Mouse (Mus musculus): ENCODE data around the gene Zdhhc7. TPM values are rescaled to one million over a fixed set of nuclear protein-coding genes. Genes with fewer than 3 reads are reported as not detected.

Zdhhc7 gene
- polyA plus RNA-seq, 1 experiment: 25.6 TPM

DNA sequence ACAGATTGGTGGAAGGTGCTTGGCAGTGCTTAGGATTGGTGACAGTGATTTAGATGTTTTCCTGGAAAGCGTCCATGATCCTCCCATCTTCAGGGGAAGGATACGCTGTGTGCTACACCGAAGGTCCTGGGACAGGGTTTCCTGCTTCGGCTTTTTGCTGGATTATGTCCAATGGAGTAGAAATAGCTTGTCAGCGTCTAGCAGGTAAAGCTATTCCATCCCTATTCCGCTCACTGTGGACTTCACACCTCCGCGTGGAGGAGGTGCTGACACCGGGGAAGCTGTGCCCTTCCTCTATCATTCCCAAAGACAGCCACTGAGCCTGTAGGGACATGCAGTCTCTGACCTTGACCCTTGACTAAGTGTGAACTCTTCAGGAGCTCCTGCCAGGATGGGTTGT, 16.9 kb upstream of the Zdhhc7 start:
- no peak overlapping the region for H3K4me3 ChIP-seq (ENCODE audit: insufficient read depth, low read length)
- H3K4me1 ChIP-seq (ENCODE audit: control insufficient read depth, insufficient read depth, low read length): no peaks in the 10 kb centered on the region; the same call in 1 of the 2 replicates
- no peak for TF ChIP-seq POLR2A (IDR thresholded peaks at IDR 0.05; ENCODE audit: low read depth, low read length)
- TF ChIP-seq CTCF (IDR thresholded peaks at IDR 0.05; ENCODE audit: borderline replicate concordance, insufficient read depth, low read length): no peak
- H3K27ac ChIP-seq (ENCODE audit: insufficient read depth, low read length): no peak overlapping the region

DNA sequence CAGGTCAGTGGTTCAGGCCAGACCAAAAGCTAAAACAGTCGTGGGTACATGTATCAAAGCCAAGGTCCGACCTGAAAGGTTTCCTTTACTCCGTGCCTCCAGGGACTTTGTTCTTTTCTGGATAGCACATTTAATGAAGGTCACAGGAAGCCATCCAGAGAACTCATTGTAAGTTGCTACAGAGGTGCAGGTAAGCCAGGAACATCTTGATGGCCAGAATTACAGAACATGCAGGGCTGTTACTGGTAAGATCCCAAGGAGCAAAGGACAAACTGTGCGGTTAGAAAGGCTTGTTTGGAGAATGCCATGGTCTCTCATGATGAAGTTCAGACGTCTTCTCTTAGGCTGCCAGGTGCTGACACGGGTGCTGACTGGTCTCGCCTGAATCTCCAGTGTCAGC, 15.3 kb upstream of the Zdhhc7 start:
- Histone ChIP-seq H3K4me1 (ENCODE audit: control insufficient read depth, insufficient read depth, low read length) (peaks cover 4% of the 10 kb centered on the region; the same call in 1 of the 2 replicates), H3K27ac (ENCODE audit: insufficient read depth, low read length) (no peak overlapping the region), H3K4me3 (ENCODE audit: insufficient read depth, low read length) (no peak overlapping the region)
- no peak for TF ChIP-seq CTCF (IDR thresholded peaks at IDR 0.05; ENCODE audit: borderline replicate concordance, insufficient read depth, low read length)
- no peak for TF ChIP-seq POLR2A (IDR thresholded peaks at IDR 0.05; ENCODE audit: low read depth, low read length)

DNA sequence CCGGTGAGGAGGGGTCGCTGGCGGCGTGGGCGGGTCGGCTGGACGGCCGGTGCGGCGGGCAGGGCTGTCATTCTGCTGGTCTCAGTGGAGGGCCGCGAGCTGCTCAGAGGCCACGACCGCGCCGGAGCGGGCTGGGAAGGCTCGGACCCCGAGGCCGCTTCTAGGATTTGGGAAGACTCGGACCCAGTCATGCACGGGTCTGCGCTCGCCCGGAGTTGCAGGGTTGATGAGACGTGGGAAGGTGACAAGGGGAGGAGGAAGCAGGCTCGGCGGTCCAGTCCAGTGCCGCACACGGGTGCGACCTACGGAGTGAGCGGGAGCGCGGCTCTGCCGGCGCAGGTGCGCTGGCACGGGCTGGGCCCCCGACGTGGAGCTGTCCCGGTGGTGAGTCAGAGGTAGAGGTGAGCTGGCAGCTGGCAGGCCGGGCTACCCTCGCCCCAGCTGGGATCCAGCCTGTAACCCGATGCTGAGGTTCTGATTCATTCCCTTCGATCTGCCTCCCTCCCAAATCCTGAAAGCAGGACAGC, 13.1 kb upstream of the Zdhhc7 start:
- TF ChIP-seq POLR2A (IDR thresholded peaks at IDR 0.05; ENCODE audit: low read depth, low read length) (no peak), CTCF (IDR thresholded peaks at IDR 0.05; ENCODE audit: borderline replicate concordance, insufficient read depth, low read length) (no peak)
- Histone ChIP-seq H3K4me1 (ENCODE audit: control insufficient read depth, insufficient read depth, low read length) (peaks cover 4% of the 10 kb centered on the region; the same call in 1 of the 2 replicates), H3K27ac (ENCODE audit: insufficient read depth, low read length) (no peak overlapping the region), H3K4me3 (ENCODE audit: insufficient read depth, low read length) (peak overlapping the region; percentile 36)

GRCm38 (mm10) chr8:120113758-120114255, 12.5 kb upstream of the Zdhhc7 start, which contains the start of gene 6430548M08Rik:
Gene 6430548M08Rik, plus strand, starts transcription at chr8:120114152.
- TF ChIP-seq CTCF (IDR thresholded peaks at IDR 0.05; ENCODE audit: borderline replicate concordance, insufficient read depth, low read length) (no peak), POLR2A (IDR thresholded peaks at IDR 0.05; ENCODE audit: low read depth, low read length) (peak; percentile 79)
- Histone ChIP-seq H3K4me3 (ENCODE audit: insufficient read depth, low read length) (peak within 1 kb of the TSS; percentile 71), H3K4me1 (ENCODE audit: control insufficient read depth, insufficient read depth, low read length) (peaks cover 5% of the 10 kb centered on the region; the same call in 1 of the 2 replicates), H3K27ac (ENCODE audit: insufficient read depth, low read length) (peak within 1 kb of the TSS; percentile 71)

DNA sequence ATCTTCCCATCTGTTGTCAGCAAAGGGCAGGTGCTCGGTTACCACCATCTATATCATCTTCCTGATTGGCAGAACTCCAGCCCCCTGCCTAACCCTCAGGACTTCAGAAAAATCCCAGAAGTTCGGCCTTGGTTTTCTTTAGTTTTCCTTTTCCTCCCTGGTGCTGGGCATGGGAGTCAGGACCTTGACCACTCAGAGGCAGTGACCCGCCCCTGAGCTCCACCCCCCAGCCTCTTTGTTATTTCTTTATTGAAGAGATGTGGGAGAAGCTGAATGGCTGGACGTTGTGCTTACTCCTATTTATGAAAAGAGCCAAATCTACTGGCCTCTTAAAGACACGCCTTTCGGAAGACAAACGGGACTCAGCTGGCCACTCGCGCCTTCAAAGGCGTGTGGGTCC, 12.0 kb upstream of the Zdhhc7 start:
- H3K4me3 ChIP-seq (ENCODE audit: insufficient read depth, low read length): peak overlapping the region; percentile 71
- TF ChIP-seq POLR2A (IDR thresholded peaks at IDR 0.05; ENCODE audit: low read depth, low read length): no peak
- no peak for TF ChIP-seq CTCF (IDR thresholded peaks at IDR 0.05; ENCODE audit: borderline replicate concordance, insufficient read depth, low read length)
- H3K27ac ChIP-seq (ENCODE audit: insufficient read depth, low read length): peak overlapping the region; percentile 71
- H3K4me1 ChIP-seq (ENCODE audit: control insufficient read depth, insufficient read depth, low read length): peaks cover 7% of the 10 kb centered on the region; the same call in 1 of the 2 replicates

GRCm38 (mm10) chr8:120112535-120112934, 11.3 kb upstream of the Zdhhc7 start:
- Histone ChIP-seq H3K27ac (ENCODE audit: insufficient read depth, low read length) (no peak overlapping the region), H3K4me1 (ENCODE audit: control insufficient read depth, insufficient read depth, low read length) (peaks cover 7% of the 10 kb centered on the region; the same call in 1 of the 2 replicates), H3K4me3 (ENCODE audit: insufficient read depth, low read length) (no peak overlapping the region; the same call in 1 of the 2 replicates)
- TF ChIP-seq POLR2A (IDR thresholded peaks at IDR 0.05; ENCODE audit: low read depth, low read length) (no peak), CTCF (IDR thresholded peaks at IDR 0.05; ENCODE audit: borderline replicate concordance, insufficient read depth, low read length) (no peak)

- H3K27ac ChIP-seq (ENCODE audit: insufficient read depth, low read length): no peak overlapping the region
- TF ChIP-seq POLR2A (IDR thresholded peaks at IDR 0.05; ENCODE audit: low read depth, low read length) (no peak), CTCF (IDR thresholded peaks at IDR 0.05; ENCODE audit: borderline replicate concordance, insufficient read depth, low read length) (no peak)
- no peak overlapping the region for H3K4me3 ChIP-seq (ENCODE audit: insufficient read depth, low read length)
- peaks cover 7% of the 10 kb centered on the region; the same call in 1 of the 2 replicates for H3K4me1 ChIP-seq (ENCODE audit: control insufficient read depth, insufficient read depth, low read length)
Measured at GRCm38 (mm10) chr8:120111382-120111781, 10.1 kb upstream of the Zdhhc7 start.

GRCm38 (mm10) chr8:120110966-120111365, 9.7 kb upstream of the Zdhhc7 start:
- Histone ChIP-seq H3K4me3 (ENCODE audit: insufficient read depth, low read length) (no peak overlapping the region), H3K27ac (ENCODE audit: insufficient read depth, low read length) (no peak overlapping the region), H3K4me1 (ENCODE audit: control insufficient read depth, insufficient read depth, low read length) (peaks cover 7% of the 10 kb centered on the region; the same call in 1 of the 2 replicates)
- no peak for TF ChIP-seq POLR2A (IDR thresholded peaks at IDR 0.05; ENCODE audit: low read depth, low read length)
- TF ChIP-seq CTCF (IDR thresholded peaks at IDR 0.05; ENCODE audit: borderline replicate concordance, insufficient read depth, low read length): no peak

DNA sequence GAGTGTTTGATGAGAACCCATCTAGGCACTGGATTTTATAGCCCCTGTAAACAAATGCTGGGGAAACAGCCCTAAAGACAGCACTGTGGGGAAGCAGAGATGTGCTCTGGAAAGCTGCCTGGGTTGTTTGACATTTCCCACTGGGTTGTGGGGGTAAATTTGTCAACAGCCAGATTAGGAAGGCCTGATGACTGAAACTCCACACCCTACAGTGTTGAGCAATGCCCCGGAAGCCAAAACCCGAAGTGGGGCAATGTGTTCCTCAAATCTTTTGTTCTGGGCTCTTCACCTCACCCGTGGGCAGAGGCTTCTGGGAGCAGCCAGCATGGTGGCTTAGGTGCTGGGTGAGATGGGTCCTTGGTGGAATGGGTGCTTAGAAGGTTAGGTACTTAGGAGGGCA, 7.9 kb upstream of the Zdhhc7 start:
- Histone ChIP-seq H3K27ac (ENCODE audit: insufficient read depth, low read length) (no peak overlapping the region), H3K4me3 (ENCODE audit: insufficient read depth, low read length) (no peak overlapping the region), H3K4me1 (ENCODE audit: control insufficient read depth, insufficient read depth, low read length) (peaks cover 7% of the 10 kb centered on the region; the same call in 1 of the 2 replicates)
- no peak for TF ChIP-seq CTCF (IDR thresholded peaks at IDR 0.05; ENCODE audit: borderline replicate concordance, insufficient read depth, low read length)
- no peak for TF ChIP-seq POLR2A (IDR thresholded peaks at IDR 0.05; ENCODE audit: low read depth, low read length)

DNA sequence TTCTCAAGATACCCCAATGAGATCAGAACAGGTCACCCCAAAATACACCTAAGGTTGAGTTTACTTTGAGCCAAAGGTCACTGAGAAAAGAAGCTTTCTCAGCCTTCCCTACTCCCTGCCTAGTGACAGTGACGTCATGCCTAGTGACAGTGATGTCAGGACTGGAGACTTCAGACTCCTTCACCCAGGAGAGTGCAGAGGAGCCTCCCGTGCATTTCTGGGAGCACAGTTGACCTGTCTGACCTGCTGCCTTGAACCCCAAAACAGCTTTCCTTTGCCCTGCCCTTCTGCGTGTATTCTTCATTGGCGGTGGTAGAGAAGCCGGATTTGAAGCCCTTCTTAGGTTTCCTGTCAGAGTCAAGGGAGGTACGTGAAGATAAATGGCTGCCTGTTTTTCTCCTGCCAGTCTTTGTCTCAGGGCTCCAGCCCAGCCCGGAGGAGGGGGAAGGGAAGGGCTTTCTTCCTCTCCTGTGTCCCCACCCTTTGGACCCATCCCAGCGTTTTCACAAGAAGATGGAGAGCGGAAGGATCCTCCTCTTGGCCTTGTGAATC, 3.5 kb upstream of the Zdhhc7 start:
- TF ChIP-seq CTCF (IDR thresholded peaks at IDR 0.05; ENCODE audit: borderline replicate concordance, insufficient read depth, low read length) (no peak), POLR2A (IDR thresholded peaks at IDR 0.05; ENCODE audit: low read depth, low read length) (no peak)
- no peak overlapping the region for H3K4me3 ChIP-seq (ENCODE audit: insufficient read depth, low read length)
- H3K27ac ChIP-seq (ENCODE audit: insufficient read depth, low read length): no peak overlapping the region
- peaks cover 8% of the 10 kb centered on the region for H3K4me1 ChIP-seq (ENCODE audit: control insufficient read depth, insufficient read depth, low read length)
